Mouse (Mus musculus) regulatory T cell (primary cell): ENCODE data around the gene Setx.

Experiments
- in situ Hi-C: fragments of 300-600 bp; cut with MboI, MseI; formaldehyde crosslinking; loops from one replicate; pipeline ENCODE4 v1.15.1; 2025; ENCODE audit warnings: high pct_unique_total_duplicates

Gene Setx

GRCm38 (mm10) chr2:29216286-29217012 is 92.5 kb downstream of the Setx start:
- in situ Hi-C loops, result no loop called here

GRCm38 (mm10) chr2:29217042-29217441 is 93.1 kb downstream of the Setx start:
- in situ Hi-C loops, result no loop called here

- in situ Hi-C loops, result no loop called here
Observed at GRCm38 (mm10) chr2:29217897-29218296, 93.9 kb downstream of the Setx start.

DNA sequence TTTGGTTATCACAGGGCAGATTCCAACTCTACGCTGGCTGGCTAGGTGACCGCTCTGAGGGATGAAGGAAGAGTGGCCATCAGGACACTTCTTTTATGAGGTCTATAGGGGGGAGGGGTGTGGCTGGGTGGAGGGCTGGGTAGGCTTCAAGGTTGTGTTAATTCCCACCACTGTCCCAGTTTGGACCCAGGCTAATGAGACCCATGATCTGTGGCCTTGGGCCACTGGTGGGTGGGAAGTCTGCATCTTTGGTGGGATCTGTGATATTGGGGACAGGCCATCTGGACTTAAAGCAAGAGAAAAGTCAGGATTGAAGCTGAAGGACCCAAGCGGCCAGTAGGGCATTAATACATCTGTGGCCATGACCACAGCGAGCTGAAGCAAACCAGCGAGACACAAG is 94.8 kb downstream of the Setx start:
- in situ Hi-C loops, result no loop called here

DNA sequence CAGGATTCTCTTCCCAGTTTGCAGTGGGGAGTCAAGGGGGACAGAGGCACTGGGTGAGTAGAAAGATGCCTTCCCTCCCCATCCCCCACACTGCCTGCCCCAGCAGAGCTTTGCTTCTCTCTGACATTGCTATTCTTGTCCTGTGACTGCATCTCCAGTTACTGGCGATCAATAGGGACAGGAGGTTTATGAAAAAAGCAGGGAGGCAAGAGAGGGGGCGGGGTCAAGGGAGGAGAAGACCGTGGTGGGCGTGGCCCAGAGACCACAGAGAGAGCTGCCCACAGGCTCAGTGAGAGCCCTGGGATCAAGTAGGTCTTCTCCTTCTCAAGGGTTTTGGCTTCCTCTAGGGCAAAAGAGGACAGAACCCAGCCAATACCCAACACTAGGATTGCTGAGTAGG is 98.3 kb downstream of the Setx start:
- in situ Hi-C loops, result no loop called here

DNA sequence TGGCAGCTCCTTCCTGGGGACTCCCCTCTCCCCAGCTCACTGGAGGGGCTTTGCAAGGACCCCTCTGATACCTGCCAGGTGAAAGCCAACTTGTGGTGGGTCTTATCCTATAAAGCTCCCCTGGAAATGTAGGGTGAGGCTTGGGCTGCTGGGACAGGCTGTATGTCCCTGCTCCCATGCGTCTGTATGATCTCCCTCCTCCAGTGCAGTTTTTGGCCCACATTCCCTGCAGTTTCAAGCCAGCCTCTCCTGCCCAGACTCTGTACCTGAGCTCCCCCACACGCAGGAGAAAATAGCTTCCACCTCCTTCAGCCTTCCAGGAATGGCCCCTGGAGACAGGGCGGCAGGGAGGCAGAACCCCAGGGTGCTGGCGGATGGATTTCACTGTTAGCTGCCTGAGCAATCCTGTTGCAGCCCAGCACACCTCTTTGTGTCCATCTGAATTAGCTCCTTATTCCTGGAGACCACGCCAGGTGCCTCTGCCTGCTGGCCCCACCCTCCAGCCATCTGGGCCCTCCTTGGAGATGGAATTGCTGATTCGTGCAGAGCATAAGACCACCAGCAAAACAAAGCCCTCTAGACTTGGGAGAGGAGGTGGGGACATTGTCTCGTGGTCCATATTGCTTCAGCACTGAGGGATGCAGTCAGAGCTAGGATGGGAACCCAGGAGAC is 99.7 kb downstream of the Setx start:
- in situ Hi-C loops, result no loop called here

GRCm38 (mm10) chr2:29226671-29227070 is 102.7 kb downstream of the Setx start:
- in situ Hi-C loops, result no loop called here

GRCm38 (mm10) chr2:29230191-29230835 is 106.3 kb downstream of the Setx start:
- in situ Hi-C loops, result no loop called here
